1 mouse cellular context compared by ENCODE assay signal in the genomic region with DNA sequence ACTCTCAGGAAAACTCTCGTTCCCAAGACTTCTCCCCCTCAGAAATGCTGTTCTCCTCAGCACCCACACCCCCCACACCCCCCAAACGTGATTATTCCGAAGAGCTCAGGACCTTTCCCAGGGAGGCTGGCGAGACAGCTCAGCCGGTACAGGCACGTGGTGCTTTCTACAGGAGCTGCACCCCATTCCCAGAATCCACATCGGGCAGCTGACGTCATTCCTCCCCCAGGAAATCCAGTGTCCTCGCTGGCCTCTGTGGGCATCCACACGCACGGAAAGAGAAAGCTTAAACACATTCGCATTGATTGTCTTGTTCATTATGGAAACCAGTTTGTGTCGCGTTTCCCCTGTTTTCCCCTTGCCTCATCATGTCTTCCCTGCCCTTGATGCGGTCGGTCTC.
TF ChIP-seq lines count a peak whose summit lies in the region.

No protein-coding gene starts in this region.

TF ChIP-seq in CH12.LX, 34 proteins besides CTCF, POLR2A, EP300 and RAD21:
- no peak for TF ChIP-seq E2F4 (IDR thresholded peaks at IDR 0.05; ENCODE audit: insufficient replicate concordance, low read depth, low read length)
- TF ChIP-seq HCFC1 (IDR thresholded peaks at IDR 0.05; ENCODE audit: low read depth, low read length) = no peak
- TF ChIP-seq USF1 (IDR thresholded peaks at IDR 0.05; ENCODE audit: low read depth, low read length) = no peak
- TF ChIP-seq IRF4 (IDR thresholded peaks at IDR 0.05; ENCODE audit: low read depth, low read length) = no peak
- no peak for TF ChIP-seq PAX5 (IDR thresholded peaks at IDR 0.05; ENCODE audit: low read length)
- no peak for TF ChIP-seq MAX (IDR thresholded peaks at IDR 0.05; ENCODE audit: low read length)
- no peak for TF ChIP-seq GABPA (IDR thresholded peaks at IDR 0.05; ENCODE audit: insufficient replicate concordance, low read depth, low read length)
- TF ChIP-seq NELFE (IDR thresholded peaks at IDR 0.05; ENCODE audit: low read depth, low read length) = no peak
- no peak for TF ChIP-seq RCOR1 (conservative IDR thresholded peaks at IDR 0.05; ENCODE audit: low read depth, low read length)
- TF ChIP-seq ELF1 (IDR thresholded peaks at IDR 0.05; ENCODE audit: low read depth, low read length) = no peak
- TF ChIP-seq MXI1 (IDR thresholded peaks at IDR 0.05; ENCODE audit: low read depth, low read length) = no peak
- no peak for TF ChIP-seq JUND (conservative IDR thresholded peaks at IDR 0.05; ENCODE audit: low read depth, low read length)
TF ChIP-seq in CH12.LX: peak in this region for 0.
